Mouse (Mus musculus): ENCODE measurements at regions not wholly inside any gene's neighbourhood (a gene's known extent, or its start where the extent isn't known, plus 50 kb on each side); places are given as distances from the start of the nearest gene placed in this dataset.

DNA sequence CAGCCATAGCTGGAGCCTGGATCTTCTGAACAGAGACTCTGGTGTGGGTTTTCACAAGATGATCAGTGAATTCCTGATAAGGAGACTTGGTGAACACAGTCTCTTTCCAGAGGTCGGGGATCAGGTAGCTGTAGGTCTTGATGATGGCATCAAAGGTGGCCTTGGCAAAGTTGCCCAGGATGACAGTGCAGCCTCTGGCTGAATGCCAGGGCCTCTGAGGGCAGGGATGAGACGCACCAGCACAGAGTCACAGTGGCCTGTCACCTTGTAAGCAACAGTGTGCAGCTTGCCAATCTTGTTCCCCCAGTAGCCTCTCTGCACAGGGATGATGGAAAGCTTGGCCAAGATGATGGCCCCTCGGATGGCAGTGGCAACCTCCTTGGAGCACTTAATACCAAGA is 95.9 kb upstream of the Ipo5 start:
- in situ Hi-C loops (cut with MboI, MseI) = loop anchor here (10.0 kb wide), 1 partner anchor 670 kb away; no protein-coding TSS in a partner anchor

DNA sequence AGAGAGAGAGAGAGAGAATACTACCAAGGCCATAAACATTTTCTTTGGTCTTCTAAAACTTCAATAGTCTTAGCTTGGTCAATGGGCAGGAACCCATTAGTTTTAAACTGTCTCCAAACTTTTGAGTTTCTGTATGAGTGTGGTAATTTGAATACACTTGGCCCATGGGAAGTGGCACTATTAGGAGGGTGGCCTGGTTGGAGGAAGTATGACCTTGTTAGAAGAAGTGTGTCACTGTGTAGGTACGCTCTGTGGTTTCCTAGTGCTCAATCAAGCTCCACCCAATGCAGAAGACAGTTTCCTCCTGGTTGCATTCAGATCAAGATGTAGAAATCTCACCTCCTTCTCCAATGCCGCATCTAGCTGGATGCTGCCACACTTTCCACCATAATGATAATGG is 94.5 kb upstream of the Ipo5 start:
- in situ Hi-C loops (cut with MboI, MseI) = loop anchor here (10.0 kb wide), 1 partner anchor 672 kb away; no protein-coding TSS in a partner anchor

DNA sequence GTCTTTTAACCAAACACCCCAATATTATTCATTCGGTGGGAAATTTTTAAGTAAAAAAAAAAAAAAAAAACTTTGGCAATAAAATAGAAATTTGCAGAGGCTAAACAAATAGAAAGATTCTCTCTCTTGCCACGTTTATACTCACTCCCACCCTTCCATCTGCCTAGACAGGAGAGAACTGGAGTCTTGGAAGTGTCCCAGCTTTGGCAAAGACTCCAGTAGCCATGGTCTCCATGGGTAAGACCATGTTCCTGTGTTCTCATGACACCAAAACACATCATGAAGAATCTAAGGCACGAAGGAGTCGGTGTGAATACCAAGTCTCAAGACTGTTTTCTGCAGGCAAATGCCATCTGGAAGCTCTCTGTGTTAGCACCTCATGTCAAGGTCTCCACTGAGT is 84.8 kb upstream of the Ipo5 start:
- in situ Hi-C loops (cut with MboI, MseI) = no loop called here

DNA sequence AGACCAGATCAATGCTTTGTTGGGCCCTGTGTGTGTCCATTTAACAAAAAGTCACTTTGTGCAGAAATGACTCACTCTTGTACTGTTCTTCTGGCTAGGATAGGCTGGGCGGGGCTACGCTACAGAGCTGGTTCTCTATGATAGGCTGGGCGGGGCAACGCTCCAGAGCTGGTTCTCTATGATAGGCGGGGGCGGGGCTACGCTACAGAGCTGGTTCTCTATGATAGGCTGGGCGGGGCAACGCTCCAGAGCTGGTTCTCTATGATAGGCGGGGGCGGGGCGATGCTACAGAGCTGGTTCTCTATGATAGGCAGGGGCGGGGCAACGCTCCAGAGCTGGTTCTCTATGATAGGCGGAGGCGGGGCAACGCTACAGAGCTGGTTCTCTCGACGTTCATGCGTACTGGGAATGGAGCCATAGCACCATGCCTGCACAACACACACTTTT is 80.6 kb upstream of the Ipo5 start:
- in situ Hi-C loops (cut with MboI, MseI) = loop anchor here (5.0 kb wide), 2 partner anchors 87 to 142 kb away; no protein-coding TSS in a partner anchor

DNA sequence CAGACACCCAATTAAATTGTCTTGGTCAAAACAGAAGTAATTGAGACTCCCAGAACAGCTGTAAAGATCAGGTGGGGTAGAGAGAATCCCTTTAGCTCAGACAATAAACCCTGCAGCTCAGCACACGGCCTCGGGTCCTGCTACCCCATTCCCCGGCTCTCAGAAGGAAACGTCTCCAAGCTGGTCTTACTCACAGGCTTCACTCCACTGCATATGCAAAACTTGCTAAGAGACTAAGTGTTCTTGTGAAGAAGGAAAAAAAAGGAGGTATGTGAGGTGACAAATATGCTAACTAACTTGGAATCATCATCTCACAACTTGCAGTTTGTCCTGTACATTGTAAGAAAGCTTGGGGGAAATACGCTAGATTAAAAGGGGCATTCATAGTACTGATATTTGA is 79.6 kb upstream of the Ipo5 start:
- in situ Hi-C loops (cut with MboI, MseI) = loop anchor here (5.0 kb wide), 2 partner anchors 86 to 141 kb away; no protein-coding TSS in a partner anchor

DNA sequence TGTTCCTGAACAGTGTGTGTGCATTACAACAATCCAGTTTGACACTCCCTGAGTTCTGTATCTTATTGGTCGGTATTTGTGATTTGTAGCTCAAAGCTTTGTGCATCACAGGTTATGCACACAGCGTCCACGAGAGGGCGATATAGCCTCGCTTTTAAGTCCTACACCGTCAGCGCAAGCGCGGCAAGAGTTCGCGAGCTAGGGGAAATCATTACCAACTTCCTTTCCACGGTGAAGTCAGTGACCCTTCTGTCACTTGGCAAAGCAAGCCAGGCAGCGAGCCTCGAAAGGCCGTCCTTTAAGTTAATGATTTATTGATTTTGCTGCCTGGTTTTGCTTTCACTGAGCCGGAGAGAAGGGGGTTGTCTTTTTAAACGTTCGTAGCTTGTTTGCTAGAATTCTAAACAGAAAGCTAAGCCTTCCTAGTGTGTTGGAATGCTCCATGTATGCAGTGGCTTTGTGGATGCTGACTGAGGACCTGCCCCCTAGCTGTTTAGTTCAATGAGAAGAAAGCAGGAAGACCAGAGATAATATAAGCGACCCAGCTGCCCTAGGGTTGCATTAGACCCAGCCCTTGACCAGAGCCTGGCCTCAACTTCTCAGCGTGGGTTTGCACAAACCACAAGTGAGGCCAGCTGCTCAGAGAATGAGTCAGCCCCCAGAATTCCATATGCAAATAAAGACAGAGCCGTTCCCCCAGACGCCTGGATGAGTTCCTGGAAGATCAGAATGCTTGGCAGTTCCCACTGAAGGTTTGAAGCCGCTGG is 79.0 kb upstream of the Ipo5 start:
- in situ Hi-C loops (cut with MboI, MseI) = loop anchor here (5.0 kb wide), 2 partner anchors 85 to 140 kb away; no protein-coding TSS in a partner anchor

DNA sequence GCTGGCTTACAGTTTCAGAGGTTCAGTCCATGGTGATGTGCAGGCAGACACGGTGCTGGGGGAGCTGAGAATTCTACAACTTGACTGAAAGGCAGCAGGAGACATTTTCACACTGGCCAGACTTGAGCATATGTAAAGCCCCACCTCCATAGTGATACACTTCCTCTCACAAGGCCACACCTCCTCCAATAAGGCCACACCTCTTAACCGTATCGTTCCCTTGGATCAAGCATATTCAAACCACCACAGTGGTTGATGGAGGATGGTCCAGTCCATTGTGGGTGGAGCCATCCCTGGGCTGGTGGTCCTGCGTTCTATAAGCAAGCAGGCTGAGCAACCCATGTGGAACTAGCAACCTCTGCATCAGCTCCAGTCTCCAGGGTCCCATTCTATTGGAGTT is 76.2 kb upstream of the Ipo5 start:
- in situ Hi-C loops (cut with MboI, MseI) = loop anchor here (5.0 kb wide), 2 partner anchors 82 to 137 kb away; no protein-coding TSS in a partner anchor

DNA sequence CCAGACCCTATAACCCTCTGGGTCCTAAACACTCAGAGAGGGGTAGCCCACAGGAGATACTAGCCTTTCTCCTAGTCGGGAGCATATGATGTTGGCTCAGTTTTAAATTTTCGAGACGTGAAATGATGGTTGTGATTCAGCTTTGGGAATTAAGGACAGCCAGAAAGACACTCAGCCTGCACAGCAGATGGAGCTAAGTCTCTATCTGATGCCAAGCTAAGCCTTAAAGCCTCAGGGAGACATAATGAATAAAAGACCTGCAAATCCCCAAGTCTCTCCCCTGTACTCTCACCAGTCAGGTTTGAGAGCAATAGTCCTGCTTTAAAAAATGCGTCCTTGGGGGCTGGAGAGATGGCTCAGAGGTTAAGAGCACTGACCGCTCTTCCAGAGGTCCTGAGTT is 75.3 kb upstream of the Ipo5 start:
- in situ Hi-C loops (cut with MboI, MseI) = no loop called here

DNA sequence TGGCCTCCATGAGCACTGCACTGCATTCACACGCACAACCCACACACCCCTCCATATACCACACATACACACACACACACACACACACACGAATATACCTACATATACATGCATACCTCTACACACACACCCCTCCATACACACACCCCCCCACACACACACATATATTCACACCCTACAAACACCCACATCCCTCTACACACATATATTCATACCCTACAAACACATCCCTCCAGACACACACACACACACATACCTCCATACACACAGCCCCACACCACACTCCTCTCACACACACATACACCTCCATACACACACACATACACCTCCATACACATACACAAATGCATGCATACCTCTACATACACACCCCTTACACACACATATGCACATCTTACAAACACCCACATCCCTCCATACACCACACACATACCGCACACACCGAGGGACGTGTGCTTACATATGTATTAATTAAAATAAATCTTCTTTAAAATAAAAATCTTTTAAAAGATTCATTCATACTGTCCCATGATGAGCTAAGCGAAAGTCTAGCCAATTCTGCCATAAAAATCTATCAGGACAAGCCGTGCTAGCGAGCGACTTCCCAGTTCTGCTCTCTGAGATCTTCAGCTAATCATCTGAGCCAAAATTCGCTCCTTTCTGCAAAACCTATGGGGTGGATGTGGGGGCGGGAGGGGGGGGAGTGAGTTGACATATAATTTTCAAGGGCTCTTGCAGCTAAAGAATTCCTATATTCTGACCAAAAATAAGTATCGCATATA is 74.3 kb upstream of the Ipo5 start:
- in situ Hi-C loops (cut with MboI, MseI) = no loop called here

DNA sequence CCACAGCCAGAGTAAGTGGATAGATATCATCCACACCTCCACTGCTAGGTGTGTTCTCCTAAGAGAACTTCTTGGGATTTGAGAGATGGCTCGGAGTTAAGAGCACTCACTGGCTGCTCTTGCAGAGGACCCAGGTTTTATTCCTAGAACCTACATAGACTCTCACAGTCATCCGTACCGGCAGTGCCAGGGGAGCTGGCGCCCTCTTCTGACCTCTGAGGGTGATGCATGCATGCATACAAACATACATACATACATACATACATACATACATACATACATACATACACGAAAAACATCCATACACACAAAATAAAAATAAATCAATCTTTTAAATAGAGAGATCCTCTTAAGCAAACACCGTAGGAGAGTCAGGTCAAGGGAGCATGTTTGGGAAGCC is 70.1 kb upstream of the Ipo5 start:
- in situ Hi-C loops (cut with MboI, MseI) = no loop called here

DNA sequence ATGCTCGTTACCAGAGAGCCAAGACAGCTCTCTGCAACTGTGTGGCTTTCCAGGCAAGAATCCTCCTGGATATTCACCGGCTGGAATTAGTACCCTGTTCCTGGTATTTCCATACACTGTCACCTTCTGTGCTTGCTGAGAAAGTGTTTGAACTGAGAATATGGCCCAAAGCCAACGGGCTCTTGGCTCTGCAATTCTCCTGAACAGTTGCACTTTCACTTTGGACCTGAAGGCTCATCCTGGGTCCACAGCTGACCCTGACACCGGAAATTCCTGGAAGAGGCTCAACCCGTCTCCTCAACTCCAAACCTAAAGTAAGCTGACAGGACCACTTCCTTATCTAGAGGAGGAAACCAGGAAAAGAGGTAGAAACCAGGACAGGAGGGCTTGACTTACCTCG is 69.7 kb upstream of the Ipo5 start:
- in situ Hi-C loops (cut with MboI, MseI) = no loop called here

DNA sequence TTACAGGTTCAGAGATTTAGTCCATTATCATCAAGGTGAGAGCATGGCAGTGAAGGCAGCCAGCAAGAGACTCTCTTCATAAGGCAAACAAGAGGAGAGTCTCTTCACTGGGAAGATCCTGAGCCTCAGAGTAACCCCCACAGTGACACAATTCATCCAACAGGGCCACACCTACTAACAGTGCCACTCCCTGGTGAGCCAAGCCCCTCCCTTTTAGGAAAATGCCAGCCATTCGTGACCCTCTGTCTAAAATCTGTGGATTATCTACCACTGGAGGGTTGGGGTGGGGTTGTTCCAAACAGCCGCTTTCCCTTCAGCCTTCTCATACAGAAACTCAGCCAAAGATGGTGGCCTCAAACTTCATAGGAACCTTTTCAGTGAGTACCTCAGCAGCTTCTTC is 65.9 kb upstream of the Ipo5 start:
- in situ Hi-C loops (cut with MboI, MseI) = no loop called here

DNA sequence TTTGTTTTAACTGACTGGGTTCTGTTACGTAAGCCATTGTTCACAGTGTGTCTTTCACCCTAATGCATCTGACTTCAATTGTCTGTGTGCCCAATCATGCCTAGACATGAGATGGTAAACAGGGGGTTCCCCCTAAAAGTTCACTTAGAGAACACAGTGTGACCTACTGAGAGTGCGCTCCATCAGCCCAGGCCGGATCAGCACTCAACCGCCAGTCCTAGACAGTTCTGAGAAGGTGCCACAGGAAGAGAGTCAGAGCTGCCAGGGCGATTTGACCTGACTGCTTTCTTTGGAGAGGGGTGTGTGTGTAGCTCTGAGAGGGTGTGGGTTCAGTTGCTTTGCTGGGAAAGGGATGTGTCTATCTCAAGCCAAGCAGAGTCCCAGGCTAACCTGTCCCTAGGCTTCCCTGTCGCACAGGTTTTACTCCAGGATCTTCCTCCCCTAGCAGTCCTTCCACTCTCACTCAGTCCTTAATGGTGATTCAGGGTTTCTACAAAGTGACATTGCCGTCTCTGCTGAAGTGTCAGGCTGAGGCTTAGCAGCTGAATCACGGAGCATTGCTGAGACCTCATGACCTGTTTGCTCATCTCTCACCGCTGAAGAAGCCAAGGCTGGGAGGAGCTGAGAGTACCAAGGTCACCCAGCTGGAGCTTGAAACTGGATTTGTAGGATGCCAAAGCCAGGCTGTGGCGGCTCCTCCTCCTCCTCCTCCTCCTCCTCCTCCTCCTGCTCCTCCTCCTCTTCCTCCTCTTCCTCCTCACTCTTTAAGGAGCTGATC is 64.8 kb upstream of the Ipo5 start:
- in situ Hi-C loops (cut with MboI, MseI) = no loop called here

DNA sequence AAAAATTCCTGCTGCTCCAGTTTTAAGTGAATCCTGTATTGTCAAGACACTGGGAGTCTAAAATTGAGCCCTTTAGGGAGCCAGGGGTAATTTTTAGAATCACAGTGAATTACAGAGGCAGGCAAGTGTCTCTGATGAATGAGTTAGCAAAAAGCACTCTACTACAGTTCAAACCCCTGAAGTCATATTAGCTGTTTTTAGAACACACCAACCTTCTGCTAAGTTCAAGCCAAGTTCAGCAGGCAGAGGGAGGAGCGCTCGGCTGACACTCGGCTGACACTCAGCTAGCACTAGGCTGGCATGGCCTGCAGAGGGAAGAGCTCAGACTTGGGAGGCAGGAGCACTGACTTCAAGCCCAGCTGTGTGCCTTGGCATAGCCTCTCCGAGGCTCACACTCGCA is 64.0 kb upstream of the Ipo5 start:
- in situ Hi-C loops (cut with MboI, MseI) = no loop called here

DNA sequence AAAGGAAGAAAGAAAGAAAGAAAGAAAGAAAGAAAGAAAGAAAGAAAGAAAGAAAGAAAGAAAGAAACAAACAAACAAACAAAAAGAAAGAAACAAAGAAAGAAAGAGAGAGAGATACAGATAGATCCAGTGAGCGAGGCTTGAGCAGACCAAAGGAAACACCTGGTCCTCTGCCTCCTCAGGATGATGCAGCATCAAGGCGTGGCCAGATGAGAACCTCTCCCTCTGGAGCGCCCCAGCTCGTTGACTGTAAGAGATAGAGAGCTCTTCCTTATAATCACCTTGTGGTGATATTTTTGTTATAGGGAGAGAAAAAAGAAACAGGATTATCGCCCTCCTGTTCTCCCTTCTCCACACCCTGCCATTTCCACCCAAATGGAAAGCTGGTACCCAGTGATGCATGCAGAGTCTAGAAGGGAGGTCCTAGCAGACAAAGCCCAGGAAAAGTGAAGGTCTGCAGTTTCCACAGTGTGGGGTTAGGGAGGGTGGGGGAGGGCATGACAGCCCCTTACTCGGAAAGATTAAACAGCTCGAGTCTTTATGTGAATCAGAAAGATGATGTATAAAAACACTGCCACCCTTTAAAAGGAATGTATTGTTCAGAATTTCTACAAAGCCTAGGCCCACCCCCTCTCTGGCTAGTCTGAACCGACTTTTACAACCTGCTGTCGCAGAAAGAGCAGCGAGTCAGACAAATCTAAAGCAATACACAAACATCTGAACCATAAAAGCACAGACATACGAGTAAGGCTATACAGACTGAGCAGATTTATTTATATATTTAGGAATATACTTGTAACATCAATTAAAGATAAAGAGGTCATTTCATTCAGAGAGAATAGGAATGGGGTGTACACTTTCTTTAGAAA is 62.7 kb upstream of the Ipo5 start:
- in situ Hi-C loops (cut with MboI, MseI) = no loop called here

DNA sequence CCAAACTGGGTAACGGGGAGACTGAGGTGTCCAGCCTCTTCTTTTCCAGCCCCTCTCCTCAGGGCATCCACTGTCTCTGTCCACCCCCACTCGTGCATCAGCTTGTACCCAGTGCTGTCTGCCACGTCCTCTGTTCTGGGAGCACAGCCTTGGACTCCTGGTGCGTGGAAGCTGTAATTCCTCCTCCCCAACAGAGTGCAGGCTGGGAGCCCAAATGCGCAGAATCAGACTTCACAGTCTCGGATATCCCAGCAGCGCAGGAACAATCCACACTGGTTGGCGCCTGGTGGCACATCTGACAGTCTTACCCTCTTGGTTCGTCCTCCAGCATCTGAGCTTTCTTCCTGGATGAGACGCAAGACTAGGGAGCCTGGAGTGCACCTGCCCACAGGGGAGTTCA is 61.9 kb upstream of the Ipo5 start:
- in situ Hi-C loops (cut with MboI, MseI) = no loop called here

DNA sequence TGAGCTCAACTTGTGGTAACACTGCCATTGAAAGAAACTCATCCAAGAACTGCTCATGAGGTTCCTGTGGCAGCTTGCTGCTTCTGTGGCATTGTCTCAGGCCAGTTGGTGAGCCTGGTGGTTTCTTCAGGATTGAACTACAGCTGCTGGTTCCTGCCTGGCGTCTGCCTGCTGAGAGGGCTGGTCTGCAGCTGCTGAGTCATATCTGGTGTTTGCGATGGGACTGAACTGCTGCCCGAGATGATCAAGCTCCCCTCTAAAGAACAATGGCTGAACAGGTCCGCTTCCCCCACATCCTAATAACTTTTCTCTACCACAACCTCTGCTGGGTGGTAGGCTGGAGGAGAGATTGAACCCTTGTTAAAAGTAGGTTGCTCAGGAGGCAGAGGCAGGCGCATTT is 57.4 kb upstream of the Ipo5 start:
- in situ Hi-C loops (cut with MboI, MseI) = no loop called here

DNA sequence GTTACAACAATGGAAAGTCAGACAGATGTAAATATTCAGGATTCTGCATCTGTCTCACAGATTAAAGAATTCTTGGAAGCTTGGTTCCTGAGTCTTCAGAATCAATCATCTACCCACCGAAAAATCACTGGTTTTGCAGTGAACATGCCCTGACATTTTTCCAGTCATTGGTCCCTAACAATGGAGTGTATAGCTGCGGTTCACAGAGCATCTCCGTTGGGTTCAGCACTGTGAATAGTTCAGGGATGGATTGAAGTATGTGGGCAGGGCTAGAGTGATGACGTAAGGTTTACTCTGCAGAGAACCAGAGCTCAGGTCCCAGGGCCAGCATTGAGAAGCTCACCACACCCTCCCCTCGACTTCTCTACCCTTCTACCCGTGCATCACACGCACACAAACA is 56.5 kb upstream of the Ipo5 start:
- in situ Hi-C loops (cut with MboI, MseI) = no loop called here

DNA sequence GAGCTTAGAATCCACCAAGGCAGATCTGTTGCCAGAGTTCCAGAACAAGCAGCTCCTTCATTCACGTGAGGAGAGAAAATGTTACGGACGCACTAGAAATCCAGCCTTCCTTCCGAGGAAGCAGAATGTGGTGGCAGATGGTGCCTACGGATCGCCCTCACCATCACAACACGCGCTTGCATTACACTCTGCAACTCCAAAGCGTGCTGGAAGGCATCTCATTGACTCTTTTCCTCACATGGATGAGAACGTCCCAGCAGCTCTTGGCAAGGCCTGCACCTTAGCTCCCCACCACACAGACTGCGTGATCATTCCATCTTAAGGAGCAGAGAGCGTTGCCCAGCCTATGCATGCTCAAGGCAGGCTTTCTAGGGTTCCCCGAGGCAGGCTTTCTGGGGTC is 55.8 kb upstream of the Ipo5 start:
- in situ Hi-C loops (cut with MboI, MseI) = no loop called here

Measured in T-helper 1 cell (primary cell).